Mouse (Mus musculus): ENCODE measurements around the gene Ptger1.

GRCm38 (mm10) chr8:83703426-83703825, 36.9 kb downstream of the Ptger1 start:
- no peak for TF ChIP-seq EP300 (IDR thresholded peaks at IDR 0.05; ENCODE audit: low read length)
- no peak for TF ChIP-seq CTCF (conservative IDR thresholded peaks at IDR 0.05 in 1 of 2, IDR thresholded peaks at IDR 0.05 in 1 of 2; ENCODE audit: low read depth in 2 of 2, low read length in 2 of 2)
- TF ChIP-seq MAX (IDR thresholded peaks at IDR 0.05; ENCODE audit: low read length) = no peak
- TF ChIP-seq POLR2A (IDR thresholded peaks at IDR 0.05; ENCODE audit: low read depth, low read length) = no peak
- no peak for TF ChIP-seq RCOR1 (conservative IDR thresholded peaks at IDR 0.05; ENCODE audit: low read depth, low read length)
- no peak for TF ChIP-seq USF1 (IDR thresholded peaks at IDR 0.05; ENCODE audit: low read depth, low read length)
- TF ChIP-seq ZNF384 (IDR thresholded peaks at IDR 0.05; ENCODE audit: low read depth, low read length) = no peak
- TF ChIP-seq NRF1 (IDR thresholded peaks at IDR 0.05; ENCODE audit: low read depth, low read length) = no peak
- no peak for TF ChIP-seq KAT2A (IDR thresholded peaks at IDR 0.05; ENCODE audit: insufficient replicate concordance, low read length)
- no peak for TF ChIP-seq ZKSCAN1 (IDR thresholded peaks at IDR 0.05; ENCODE audit: borderline replicate concordance, low read depth, low read length)
- no peak for TF ChIP-seq GABPA (IDR thresholded peaks at IDR 0.05; ENCODE audit: insufficient replicate concordance, low read depth, low read length)

All from CH12.LX (cell line).